Comparison of ENCODE assay signal across 8 mouse cellular contexts in genomic region chr6:143114556-143114955, GRCm38 (mm10).
DNase-seq lines count a peak whose midpoint lies in the region.

No protein-coding gene starts in this region.

- peak; percentile 19 for DNase-seq in retina, postnatal 1 day
- no peak for DNase-seq in retina, embryonic 14.5 days (ENCODE audit: low spot score)
- DNase-seq in embryo, embryonic 11 days: peak; percentile 48
- DNase-seq in kidney, adult 9 months: peak; percentile 66
- DNase-seq in lung, postnatal 25 days (ENCODE audit: low spot score): peak; percentile 51
- peak; percentile 87 for DNase-seq in thymus, postnatal 14 days
- no peak for DNase-seq in cerebellum, postnatal 4 days (ENCODE audit: low spot score in 2 of 2)
- no peak for DNase-seq in Muller cell, postnatal 12 days (ENCODE audit: inconsistent ontology term)

Comparison
In these comparisons a context has a peak if more than half of its experiments do, and no peak if none do; other contexts are left out.
1. DNase-seq: peak in retina, postnatal 1 day (single experiment), embryo, embryonic 11 days (single experiment), kidney, adult 9 months (single experiment), lung, postnatal 25 days (single experiment) and thymus, postnatal 14 days (single experiment); none in retina, embryonic 14.5 days (single experiment), cerebellum, postnatal 4 days (0 of 2) and Muller cell, postnatal 12 days (single experiment).